Mouse (Mus musculus) skeletal muscle tissue, adult 2 months (tissue): ENCODE results near the gene Mob4.

Experiments
- DNase-seq: peaks from one replicate; pipeline ENCODE4 v3.0.0-alpha.2; 2012; ENCODE audit warnings: low read depth, low spot score

The Mob4 gene

DNA sequence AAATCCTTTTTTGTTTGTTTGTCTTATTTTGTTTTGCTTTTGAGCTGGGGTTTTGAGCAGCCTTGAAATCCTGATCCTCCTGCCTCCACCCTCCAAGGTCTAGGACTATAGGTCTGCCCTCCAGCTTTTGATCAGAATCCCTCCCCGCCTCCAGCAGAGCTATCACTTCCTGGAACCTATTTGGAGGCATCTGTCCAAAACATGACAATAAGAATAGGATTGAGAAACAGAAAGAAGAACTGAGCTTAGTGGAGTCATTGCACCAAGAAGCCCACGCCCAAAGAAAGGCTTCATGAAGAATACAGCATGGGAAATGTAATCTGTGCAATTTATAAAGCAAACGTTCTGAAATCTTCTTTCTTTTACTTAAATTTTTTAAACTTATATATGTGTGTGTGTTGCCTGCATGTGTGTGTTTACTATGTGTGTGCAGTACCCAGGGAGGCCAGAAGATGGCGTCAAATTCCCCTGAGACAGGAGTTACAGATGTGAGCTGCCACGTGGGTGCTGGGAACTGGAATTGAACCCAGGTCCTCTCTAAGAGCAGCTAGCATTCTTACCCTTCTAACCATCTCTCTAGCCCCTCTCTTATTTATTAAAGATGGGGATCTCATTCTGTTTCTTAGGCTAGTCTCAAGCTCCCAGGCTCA is 49.0 kb downstream of the Mob4 start:
- no peak for DNase-seq

DNA sequence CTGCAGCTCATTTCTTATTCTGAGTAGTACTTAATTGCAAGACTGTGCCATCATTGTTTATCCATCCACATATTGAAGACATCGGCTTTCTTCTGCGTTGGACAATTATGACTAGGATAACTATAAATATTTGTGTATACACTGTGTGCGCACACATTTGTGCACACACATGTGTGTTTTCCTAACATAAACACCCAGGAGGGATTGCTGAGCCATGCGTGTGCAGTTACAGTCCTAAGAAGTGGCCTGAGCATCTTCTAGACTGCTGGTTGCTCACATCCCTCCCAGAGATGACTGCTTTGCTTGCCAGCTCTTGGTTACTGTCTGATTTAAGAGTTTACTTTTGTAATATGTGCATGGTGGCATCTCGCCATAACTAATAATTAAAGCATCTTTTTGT is 51.4 kb downstream of the Mob4 start:
- no peak for DNase-seq

DNA sequence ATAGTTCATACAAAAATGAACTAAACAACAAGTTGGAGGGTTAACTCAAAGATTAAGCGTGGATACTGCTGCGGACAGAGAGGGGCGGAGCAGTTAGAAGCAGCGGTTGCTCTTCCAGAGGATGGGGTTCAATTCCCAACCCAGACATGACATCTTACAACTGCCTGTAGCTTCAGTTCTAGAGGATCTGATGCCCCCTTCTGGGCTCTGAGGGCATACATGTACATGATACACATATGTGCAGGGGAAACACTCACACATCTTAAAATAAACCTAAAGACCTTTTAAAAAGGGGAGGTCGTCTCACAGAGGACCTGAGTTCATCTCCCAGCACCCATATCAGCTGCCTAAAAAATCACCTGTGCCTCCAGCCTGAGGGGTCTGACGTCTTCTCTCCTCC is 54.7 kb downstream of the Mob4 start:
- no peak for DNase-seq

DNA sequence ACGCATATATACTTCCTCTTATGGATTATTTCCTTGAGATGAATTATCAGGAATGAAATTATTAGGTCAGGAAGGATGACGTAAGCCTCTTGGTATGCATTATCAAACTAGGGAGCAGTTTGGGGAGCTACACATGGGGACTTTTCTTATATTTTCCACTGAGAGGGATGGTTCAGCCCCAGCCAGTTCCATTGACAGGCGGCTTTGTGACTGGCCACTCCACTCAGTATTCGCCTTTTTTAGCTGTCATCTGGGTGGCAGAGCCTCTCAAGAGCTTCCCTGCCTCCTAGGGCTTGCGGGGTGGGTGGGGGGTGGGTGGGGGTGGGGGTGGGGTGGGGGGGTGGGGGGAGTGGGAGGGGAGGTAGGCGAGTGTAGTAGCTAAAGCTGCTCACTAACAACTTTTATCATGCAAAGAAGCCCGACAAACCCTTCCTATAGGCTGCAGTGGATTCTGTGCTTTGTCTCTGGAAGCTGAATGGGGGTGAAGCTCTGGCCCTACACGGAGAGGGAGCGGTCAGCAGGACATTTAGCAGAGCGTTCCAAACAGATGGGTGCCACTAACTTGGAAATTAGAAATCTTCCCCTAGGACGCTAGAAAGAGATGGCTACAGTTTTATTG is 55.7 kb downstream of the Mob4 start:
- DNase-seq, result no peak

DNA sequence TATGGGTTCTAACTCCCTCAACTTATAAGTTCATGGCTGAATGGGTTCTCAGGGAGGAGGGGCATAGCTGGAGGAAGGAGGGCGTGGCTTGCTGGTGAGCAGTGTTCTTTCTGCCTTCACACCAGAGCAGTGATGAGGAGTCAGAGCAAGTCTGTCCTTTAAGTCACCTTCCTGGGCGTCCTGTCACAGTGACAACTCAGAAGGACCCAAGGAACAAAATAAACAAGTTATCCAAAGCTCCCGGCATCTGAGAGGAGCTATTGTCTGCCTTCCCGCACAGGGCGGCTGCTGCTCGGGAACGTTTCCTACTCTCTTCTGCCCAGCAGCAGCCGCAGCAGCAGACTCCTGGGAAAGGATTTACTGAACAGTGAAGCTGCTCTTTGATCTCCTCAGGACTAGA is 61.0 kb downstream of the Mob4 start:
- no peak for DNase-seq

DNA sequence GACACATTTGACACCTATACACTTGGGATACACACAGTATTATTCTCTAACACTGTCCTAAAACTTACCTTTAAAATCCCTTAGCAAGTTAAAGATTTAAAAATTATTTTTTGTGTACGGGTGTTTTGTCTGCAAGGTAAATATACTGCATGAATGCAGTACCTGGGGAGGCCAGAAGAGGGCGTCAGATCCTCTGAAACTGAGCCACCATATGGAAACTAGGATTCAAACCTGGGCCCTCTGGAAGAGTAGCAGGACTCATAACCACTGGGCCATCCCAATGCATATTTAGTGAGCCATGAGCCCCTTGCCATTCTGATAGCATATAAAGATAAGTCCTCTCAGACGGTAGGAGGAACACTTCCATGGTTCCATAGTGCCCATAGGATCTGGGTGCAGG is 61.8 kb downstream of the Mob4 start:
- DNase-seq, result no peak

DNA sequence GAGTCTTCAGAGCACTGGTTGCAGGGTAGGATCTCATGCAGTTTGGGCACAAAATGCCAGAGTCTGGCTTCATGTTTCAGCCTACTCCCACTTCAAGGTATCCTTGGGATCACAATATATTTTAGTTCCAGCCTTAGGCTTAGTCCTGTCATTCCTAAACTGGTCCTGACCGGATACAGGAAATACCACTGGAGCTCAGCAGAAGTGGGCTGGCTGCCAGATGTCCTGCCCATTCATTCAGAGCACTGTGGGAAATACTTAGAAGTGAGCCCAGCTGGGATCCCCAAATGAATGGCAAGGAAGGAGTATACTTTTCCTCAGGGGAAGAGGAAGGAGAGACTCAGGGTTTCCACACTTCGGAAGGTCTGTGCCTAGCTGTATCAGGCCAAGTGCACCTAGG is 62.3 kb downstream of the Mob4 start:
- DNase-seq, result peak; percentile 19

DNA sequence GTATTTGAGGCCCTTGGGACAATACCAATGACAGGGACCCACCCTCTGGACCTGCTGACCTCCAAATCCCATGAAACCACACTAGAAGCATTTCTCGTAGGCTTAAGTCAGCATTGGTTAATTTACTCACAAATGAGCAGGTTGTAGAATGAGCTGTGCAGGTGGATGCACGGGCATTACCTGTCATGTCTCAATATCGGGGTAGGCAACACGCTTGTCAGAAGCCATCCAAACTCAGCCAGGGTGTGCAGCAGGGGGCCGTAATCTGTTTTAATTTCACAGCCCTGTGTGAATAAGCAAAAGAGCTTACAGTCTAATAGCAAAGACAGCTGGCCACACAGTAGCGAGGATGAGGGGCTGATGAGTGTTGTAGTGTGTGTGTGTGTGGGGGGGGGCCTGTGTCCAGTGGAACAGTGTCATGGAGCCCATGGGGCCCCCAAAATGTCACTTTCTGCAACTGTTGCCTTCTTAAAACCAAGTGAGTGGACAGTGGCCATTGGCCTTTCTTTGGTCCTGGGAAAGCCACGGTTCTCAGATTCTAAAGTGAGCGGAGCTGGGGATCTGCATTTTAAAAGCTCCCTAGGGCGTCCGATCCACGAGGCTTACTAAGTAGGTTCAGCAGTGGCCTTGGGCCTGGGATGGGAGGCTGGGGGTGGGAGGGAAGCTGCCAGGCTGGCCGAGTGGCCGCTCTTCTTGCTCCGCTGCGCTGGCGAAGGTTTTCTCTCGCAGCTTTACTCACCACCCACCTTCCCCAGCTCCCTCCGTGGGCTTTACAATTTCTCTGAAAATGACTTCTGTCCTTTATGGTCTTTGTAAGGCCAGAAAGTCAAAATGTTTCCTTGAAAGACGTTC is 63.3 kb downstream of the Mob4 start:
- DNase-seq, result no peak

DNA sequence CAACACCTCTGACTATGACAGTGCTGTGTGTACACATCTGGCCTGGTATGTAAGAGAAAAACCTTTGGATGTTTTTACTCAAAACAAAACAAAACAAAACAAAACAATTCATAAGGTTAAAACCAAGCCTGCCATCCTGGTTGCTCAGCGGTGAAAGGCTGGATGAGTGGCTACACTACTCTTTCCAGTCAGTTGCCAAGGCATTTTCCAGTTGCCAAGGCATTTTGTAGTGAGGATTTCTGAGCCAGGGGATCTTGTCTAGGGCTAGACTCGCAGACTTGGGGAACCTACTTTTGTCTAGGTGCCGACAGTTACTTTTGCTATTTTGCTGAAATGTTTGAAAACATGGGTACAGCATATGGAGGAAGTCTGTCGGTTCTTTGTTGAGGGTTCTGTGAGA is 64.0 kb downstream of the Mob4 start:
- DNase-seq, result no peak

DNA sequence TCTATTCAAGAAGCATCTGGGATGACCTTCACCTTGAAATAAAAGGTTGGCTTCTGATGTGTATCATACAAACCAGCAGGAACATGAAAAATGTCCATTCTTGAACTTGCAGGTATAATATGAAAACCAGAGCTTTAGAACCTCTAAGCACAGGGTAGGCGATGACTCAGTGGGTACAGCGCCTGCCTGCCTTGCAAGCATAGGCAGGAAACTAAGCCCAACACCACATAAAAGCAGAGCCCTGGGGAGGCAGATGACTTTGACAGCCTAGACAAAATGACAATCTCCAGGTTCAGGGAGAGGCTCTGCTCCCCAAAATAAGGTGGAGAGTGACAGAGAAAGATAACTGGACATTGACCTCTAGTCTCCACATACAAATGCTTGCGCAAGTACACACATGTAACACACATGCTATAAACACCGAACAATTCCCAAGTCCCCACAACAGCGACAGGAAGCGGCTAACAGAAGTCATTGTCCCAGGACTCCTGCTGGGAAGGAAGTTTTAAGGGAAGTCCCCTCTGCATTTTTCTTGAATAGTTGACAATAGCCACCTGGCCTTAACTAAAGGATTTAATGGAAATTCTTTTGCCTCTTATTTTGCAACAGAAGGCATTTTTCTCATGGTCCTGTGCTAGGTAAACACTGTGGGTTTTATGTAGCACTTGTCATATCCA is 65.4 kb downstream of the Mob4 start:
- DNase-seq, result no peak

DNA sequence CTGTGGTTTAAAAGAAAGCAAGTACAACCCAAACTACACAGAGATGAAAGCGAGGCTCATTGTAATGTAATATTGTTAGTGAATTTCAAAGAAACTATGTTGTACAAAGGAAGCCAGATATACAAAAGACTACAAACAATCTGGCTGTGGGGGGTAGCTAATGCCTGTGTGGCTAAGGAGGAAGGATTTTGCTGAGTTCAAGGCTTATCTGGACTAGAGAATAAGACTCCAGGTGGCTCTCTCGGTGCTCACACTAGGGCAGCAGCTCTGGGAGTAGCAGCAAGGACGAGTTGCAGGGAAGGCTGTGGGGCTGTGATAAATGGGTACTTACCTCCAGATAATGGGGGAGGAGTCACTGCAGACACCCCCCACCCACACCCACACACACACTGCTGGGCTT is 67.7 kb downstream of the Mob4 start:
- no peak for DNase-seq

DNA sequence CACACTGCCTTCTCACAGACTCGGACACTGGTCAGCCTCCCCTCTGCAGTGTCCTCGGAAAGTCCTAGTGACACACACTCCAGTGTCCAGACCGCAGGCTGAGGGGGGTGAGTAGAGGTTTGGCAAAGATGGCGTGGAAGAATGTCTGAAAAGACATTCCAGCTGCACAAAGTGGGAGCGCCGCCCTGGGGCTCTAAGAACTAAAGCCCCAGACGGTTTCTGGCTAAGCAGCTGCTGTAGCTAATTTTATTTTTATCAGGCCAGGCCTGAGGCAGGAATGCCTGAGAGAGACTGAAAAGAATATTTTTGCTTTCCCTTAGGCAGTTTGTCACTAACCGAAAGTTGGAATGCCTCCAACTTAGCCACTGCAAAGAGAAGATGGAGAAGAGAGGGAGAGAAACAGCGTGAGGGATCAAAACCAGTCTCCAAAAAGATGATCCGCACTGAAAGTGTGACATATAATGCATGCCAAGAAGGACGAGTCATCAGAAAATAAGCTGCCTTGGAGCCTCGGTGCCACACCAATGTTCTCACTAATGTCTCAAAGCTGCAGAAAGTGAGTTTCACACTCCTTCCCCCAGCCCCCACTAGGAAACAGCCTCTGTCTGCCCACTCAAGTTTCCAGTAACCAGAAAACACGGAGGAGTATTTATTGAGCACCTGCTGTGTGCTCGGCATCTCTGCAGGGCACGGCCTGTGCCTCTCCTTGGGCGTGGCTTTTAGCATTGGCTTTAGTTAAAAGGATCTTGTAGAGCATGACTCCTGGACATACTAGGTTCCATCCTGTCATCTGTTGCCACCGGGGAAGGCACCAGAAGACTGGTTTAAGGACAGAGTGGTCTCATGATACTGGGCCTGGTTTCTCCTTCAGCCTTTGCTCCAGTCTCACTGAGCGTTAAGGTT is 71.1 kb downstream of the Mob4 start:
- DNase-seq, result peak; percentile 52
